Mouse (Mus musculus) erythroblast, embryonic 14.5 days (primary cell): ENCODE data around the gene Sgsh.

ENCODE experiments used
- GATA1 ChIP-seq: IDR thresholded peaks from 2 replicates; pipeline ENCODE4 v1.6.1; 2012; ENCODE audit warnings: low read length, inconsistent platforms, mixed read lengths
- TAL1 ChIP-seq: IDR thresholded peaks from 3 replicates; pipeline ENCODE4 v1.6.1; 2012; ENCODE audit warnings: low read length, inconsistent platforms, mixed read lengths

DNA sequence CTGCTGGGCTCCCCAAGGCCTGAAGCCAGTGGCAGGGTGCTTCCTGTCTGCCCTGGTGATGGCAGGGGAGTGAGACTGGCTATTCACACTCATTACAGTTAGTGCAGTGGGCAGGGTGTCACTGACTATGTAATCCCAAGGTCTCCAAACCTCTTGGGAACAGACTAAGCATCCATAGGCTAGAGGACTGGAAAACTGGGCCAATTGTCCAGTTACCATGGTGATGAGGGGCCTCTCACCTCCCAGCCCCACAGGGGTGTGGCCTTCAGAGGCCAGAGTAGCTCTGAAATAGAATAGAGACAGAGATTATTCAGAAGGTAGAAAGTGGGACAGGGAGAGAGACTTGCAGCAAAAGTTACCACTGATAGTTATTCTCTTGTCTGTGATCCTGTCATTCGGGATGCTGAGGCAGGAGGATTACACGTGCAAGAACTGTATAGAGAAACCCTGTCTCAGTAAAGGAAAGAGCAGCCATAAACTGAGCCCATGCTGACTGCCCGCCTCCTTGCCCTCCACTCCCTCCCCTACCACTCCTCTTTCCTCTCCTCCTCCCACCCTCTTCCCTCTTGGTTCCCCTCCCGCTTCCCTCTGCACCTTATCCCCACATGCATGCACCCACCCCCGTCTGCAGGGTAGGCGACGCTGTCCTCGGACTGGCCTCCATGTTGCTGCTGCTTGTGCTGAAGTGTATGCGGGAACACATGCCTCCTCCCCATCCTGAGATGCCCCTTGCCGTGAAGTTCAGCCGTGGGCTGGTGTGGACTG lies 7.6 kb upstream of the Sgsh start:
- TF ChIP-seq TAL1 (no peak), GATA1 (no peak)
